Mouse (Mus musculus) heart, embryonic 14.5 days (tissue): ENCODE data around the gene Tekt2. TPM values are rescaled to one million over a fixed set of nuclear protein-coding genes. Genes with fewer than 3 reads are reported as not detected.

Experiments
- ATAC-seq: fragments of 200-750 bp; cut with Nextera tagmentation; 2 replicates; pipeline ENCODE4 v1.8.0; 2017; ENCODE audit warnings: low read depth, moderate TSS enrichment; ENCODE audit not compliant: insufficient number of reproducible peaks, insufficient read depth, low FRiP score
- H3K27ac ChIP-seq, 2 experiments: fragments of 200-500 bp in 1 of 2; fragments of 300-500 bp in 1 of 2; sonication (generic) in 1 of 2; replicated peaks in 1 of 2; 2 replicates each; pipeline ENCODE4 v1.5.1; 2012 to 2014; ENCODE audit warnings: low read depth in 2 of 2, low read length in 2 of 2, control low read depth in 1 of 2, mild to moderate bottlenecking in 1 of 2, mixed read lengths in 1 of 2; ENCODE audit not compliant: control insufficient read depth in 1 of 2, insufficient read depth in 1 of 2
- H3K27me3 ChIP-seq: fragments of 300-500 bp; sonication (generic); 2 replicates; pipeline ENCODE4 v1.6.1; 2014; ENCODE audit warnings: mild to moderate bottlenecking, low read length, control low read depth; ENCODE audit not compliant: control insufficient read depth, insufficient read depth
- H3K36me3 ChIP-seq: fragments of 300-500 bp; sonication (generic); 2 replicates; pipeline ENCODE4 v1.6.1; 2014; ENCODE audit warnings: mild to moderate bottlenecking, control low read depth, low read length, mixed read lengths; ENCODE audit not compliant: control insufficient read depth, insufficient read depth
- H3K4me1 ChIP-seq, 2 experiments: fragments of 200-500 bp in 1 of 2; fragments of 300-500 bp in 1 of 2; sonication (generic) in 1 of 2; 2 replicates each; pipeline ENCODE4 v1.6.1; 2012 to 2014; ENCODE audit warnings: low read length in 2 of 2, control low read depth in 1 of 2, mixed read lengths in 1 of 2; ENCODE audit not compliant: control insufficient read depth in 2 of 2, insufficient read depth in 2 of 2
- H3K4me2 ChIP-seq: fragments of 300-500 bp; sonication (generic); 2 replicates; pipeline ENCODE4 v1.6.1; 2014; ENCODE audit warnings: mild to moderate bottlenecking, low read length
- H3K4me3 ChIP-seq, 2 experiments: fragments of 200-500 bp in 1 of 2; fragments of 300-500 bp in 1 of 2; sonication (generic) in 1 of 2; 2 replicates each; pipeline ENCODE4 v1.5.1; 2012 to 2014; ENCODE audit warnings: low read length in 2 of 2, mild to moderate bottlenecking in 2 of 2, control low read depth in 1 of 2, low read depth in 1 of 2, moderate library complexity in 1 of 2; ENCODE audit not compliant: control insufficient read depth in 1 of 2, insufficient read depth in 1 of 2
- H3K9ac ChIP-seq: fragments of 300-500 bp; sonication (generic); 2 replicates; pipeline ENCODE4 v1.6.1; 2014; ENCODE audit warnings: mild to moderate bottlenecking, low read length
- H3K9me3 ChIP-seq: fragments of 300-500 bp; sonication (generic); 2 replicates; pipeline ENCODE4 v1.6.1; 2016; ENCODE audit warnings: low read length, control low read depth; ENCODE audit not compliant: control insufficient read depth
- WGBS: fragments of 180-500 bp; shearing (Covaris S2); extraction: QIAGEN DNeasy Blood & Tissue Kit; methylation state at CpG from one replicate; pipeline ENCODE4 v1.1.7; 2014; 5-methylcytosine and 5-hydroxymethylcytosine counted together
- polyA plus RNA-seq: library from polyadenylated mRNA; unstranded; fragments of >200 nt; fragmentation: Nextera tagmentation; extraction: Ambion mirVana; gene quantifications from 2 replicates; pipeline ENCODE4 v1.2.1, GENCODE M21; 2014

Tekt2 gene
- polyA plus RNA-seq, result 0.89 and 0.96 TPM in 2 replicates

DNA sequence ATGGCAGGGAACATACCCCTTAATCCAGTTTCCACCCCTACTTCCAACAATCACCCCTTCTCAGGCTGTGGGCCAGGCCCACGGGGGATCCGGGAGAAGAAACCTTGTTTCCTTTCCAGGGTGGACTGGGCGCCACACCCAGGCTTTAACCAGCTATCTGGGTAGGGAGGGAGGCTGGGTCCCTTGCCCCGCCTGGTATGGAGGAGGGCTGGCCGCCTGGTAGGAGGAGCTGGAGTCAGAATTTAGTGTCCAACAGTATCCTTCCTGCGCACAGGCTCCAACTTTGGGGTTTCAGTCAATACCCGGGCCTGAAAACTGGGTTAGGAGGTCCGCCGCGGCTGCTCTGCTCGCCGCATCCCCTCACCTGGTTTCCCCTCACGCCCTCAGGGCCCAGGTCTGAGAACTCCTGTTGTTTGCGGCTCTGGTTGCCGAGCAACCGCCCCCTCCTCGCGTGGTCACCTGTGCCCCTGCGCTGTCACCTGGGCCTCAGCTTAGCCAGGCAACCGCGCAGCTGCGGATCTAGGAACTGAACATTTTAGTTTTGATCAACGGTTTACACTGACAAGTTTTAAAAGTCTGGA is at the start of gene Tekt2:
Tekt2 (minus strand) TSS at position 408 of the 581 bp plus-strand sequence.
- Histone ChIP-seq H3K36me3 (no peaks in the 10 kb centered on the region), H3K9ac (peak within 1 kb of the TSS; percentile 34; the same call in 1 of the 2 replicates), H3K9me3 (no peaks in the 10 kb centered on the region), H3K27ac (no peak within 1 kb of the TSS), H3K4me1 (peaks cover 9 to 12% of the 10 kb centered on the region in 2 experiments), H3K27me3 (peaks cover 24% of the 10 kb centered on the region), H3K4me2 (peak within 1 kb of the TSS; percentile 54), H3K4me3 (peak within 1 kb of the TSS in 1 of 2 experiments; percentile 13; a peak in 1 of 4 replicates)
- ATAC-seq, result no peak
- 17% methylated on average over 23 of the region's 23 CpGs for WGBS

- ATAC-seq, result peak; percentile 50
- no peaks in the 10 kb centered on the region for H3K27me3 ChIP-seq
- H3K36me3 ChIP-seq, result peaks cover 22% of the 10 kb centered on the region
- peak overlapping the region; percentile 30 to 62 for H3K27ac ChIP-seq
- no peak overlapping the region for H3K4me2 ChIP-seq
- H3K9ac ChIP-seq, result no peak overlapping the region
- no peak overlapping the region for H3K4me3 ChIP-seq
- no peaks in the 10 kb centered on the region for H3K9me3 ChIP-seq
- WGBS, result 40% methylated on average over 9 of the region's 9 CpGs
- peaks cover 0 to 6% of the 10 kb centered on the region in 2 experiments; a peak in 1 of 4 replicates for H3K4me1 ChIP-seq
Observed at GRCm38 (mm10) chr4:126371497-126371896, 46.0 kb upstream of the Tekt2 start.

- 93% methylated on average over 1 of the region's 1 CpGs for WGBS
- Histone ChIP-seq H3K27me3 (no peaks in the 10 kb centered on the region), H3K4me2 (no peak overlapping the region), H3K4me1 (no peaks in the 10 kb centered on the region), H3K36me3 (peaks cover 55% of the 10 kb centered on the region), H3K27ac (no peak overlapping the region), H3K4me3 (no peak overlapping the region), H3K9me3 (no peaks in the 10 kb centered on the region), H3K9ac (no peak overlapping the region)
- no peak for ATAC-seq
Observed at GRCm38 (mm10) chr4:126360069-126360468, 34.6 kb upstream of the Tekt2 start.

- peaks cover 24% of the 10 kb centered on the region for H3K36me3 ChIP-seq
- WGBS, result 60% methylated on average over 4 of the region's 4 CpGs
- no peak overlapping the region for H3K4me3 ChIP-seq
- H3K27me3 ChIP-seq, result no peaks in the 10 kb centered on the region
- H3K27ac ChIP-seq, result no peak overlapping the region
- no peaks in the 10 kb centered on the region for H3K4me1 ChIP-seq
- H3K9me3 ChIP-seq, result no peaks in the 10 kb centered on the region
- ATAC-seq, result no peak
- H3K9ac ChIP-seq, result no peak overlapping the region
- H3K4me2 ChIP-seq, result no peak overlapping the region
Observed at GRCm38 (mm10) chr4:126343451-126343850, 18.0 kb upstream of the Tekt2 start.

DNA sequence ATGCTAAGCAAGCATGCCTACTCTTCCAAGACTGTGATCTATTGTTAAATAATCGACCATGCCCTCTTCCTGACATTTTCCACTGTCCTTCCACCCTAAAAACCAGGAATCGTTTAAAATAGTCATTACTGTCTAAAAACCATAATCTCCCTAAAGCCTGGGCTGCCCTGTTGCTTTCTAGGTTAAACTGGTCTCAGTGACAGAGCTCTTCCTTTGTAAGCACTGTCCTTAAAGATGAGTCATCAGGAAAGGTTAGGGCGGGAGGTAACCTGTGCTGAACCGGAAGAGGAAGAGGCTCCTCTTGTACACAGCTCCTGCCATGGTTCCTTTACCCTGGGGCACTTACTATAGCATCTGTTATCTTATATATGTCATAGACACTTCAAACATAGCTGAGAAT is 14.0 kb upstream of the Tekt2 start:
- Histone ChIP-seq H3K4me3 (no peak overlapping the region), H3K27me3 (no peaks in the 10 kb centered on the region), H3K9me3 (no peaks in the 10 kb centered on the region), H3K9ac (no peak overlapping the region), H3K27ac (no peak overlapping the region), H3K4me1 (no peaks in the 10 kb centered on the region; a peak in 1 of 4 replicates), H3K36me3 (0 out of 2 replicates have a peak, but pooled peaks cover under 1% of the 10 kb centered on the region), H3K4me2 (no peak overlapping the region)
- WGBS, result 54% methylated on average over 4 of the region's 4 CpGs
- no peak for ATAC-seq

- Histone ChIP-seq H3K9me3 (no peaks in the 10 kb centered on the region; the same call in 1 of the 2 replicates), H3K27ac (no peak overlapping the region), H3K4me1 (no peaks in the 10 kb centered on the region; a peak in 1 of 4 replicates), H3K36me3 (0 out of 2 replicates have a peak, but pooled peaks cover 8% of the 10 kb centered on the region), H3K4me2 (no peak overlapping the region), H3K4me3 (no peak overlapping the region), H3K9ac (no peak overlapping the region), H3K27me3 (no peaks in the 10 kb centered on the region)
- 42% methylated on average over 3 of the region's 3 CpGs for WGBS
- no peak for ATAC-seq
Observed at GRCm38 (mm10) chr4:126332358-126332757, 6.9 kb upstream of the Tekt2 start.

- 70% methylated on average over 1 of the region's 1 CpGs for WGBS
- H3K27ac ChIP-seq, result no peak overlapping the region
- ATAC-seq, result no peak
Observed at GRCm38 (mm10) chr4:126331751-126332150, 6.3 kb upstream of the Tekt2 start.

More at GRCm38 (mm10) chr4:126331751-126332150, 6.3 kb upstream of the Tekt2 start:
- Histone ChIP-seq H3K9me3 (no peaks in the 10 kb centered on the region; the same call in 1 of the 2 replicates), H3K4me2 (no peak overlapping the region), H3K36me3 (0 out of 2 replicates have a peak, but pooled peaks cover 8% of the 10 kb centered on the region), H3K9ac (no peak overlapping the region), H3K4me3 (no peak overlapping the region), H3K4me1 (no peaks in the 10 kb centered on the region), H3K27me3 (no peaks in the 10 kb centered on the region)
